Mouse (Mus musculus) left cerebral cortex, adult 8-10 months (tissue): Measurements from ENCODE around the gene Ccr6. TPM values are rescaled to one million over a fixed set of nuclear protein-coding genes. Genes with fewer than 3 reads are reported as not detected.

ENCODE experiments used
- DNase-seq, 2 experiments: peaks; one replicate each; pipeline ENCODE4 v3.0.0; 2022; ENCODE audit warnings: low spot score in 2 of 2
- total RNA-seq, 4 experiments: library from RNA; stranded (reverse); gene quantifications; 2 replicates each; pipeline ENCODE4 v1.2.4; 2022

Ccr6 gene
- total RNA-seq, 4 experiments from 2014 or later = 0.56 to 0.91 (median 0.76) TPM

GRCm38 (mm10) chr17:8233618-8234214 is 2.1 kb upstream of the Ccr6 start:
- DNase-seq = no peak

GRCm38 (mm10) chr17:8234537-8234936 is 1.3 kb upstream of the Ccr6 start:
- no peak for DNase-seq

- no peak for DNase-seq
Measured at GRCm38 (mm10) chr17:8238012-8238710, 2.3 kb downstream of the Ccr6 start.

- no peak for DNase-seq
Measured at GRCm38 (mm10) chr17:8239561-8239960, 3.7 kb downstream of the Ccr6 start.

GRCm38 (mm10) chr17:8240517-8240916 is 4.7 kb downstream of the Ccr6 start:
- DNase-seq = no peak

GRCm38 (mm10) chr17:8241645-8242044 is 5.8 kb downstream of the Ccr6 start:
- no peak for DNase-seq

- DNase-seq = no peak
Measured at GRCm38 (mm10) chr17:8242186-8242585, 6.3 kb downstream of the Ccr6 start.

- DNase-seq = no peak
Measured at GRCm38 (mm10) chr17:8244124-8244523, 8.3 kb downstream of the Ccr6 start.

- no peak for DNase-seq
Measured at GRCm38 (mm10) chr17:8246102-8246754, 10.4 kb downstream of the Ccr6 start.

GRCm38 (mm10) chr17:8251704-8252103 is 15.9 kb downstream of the Ccr6 start:
- no peak for DNase-seq

- no peak for DNase-seq
Measured at GRCm38 (mm10) chr17:8254268-8254667, 18.4 kb downstream of the Ccr6 start.

GRCm38 (mm10) chr17:8254914-8255313 is 19.1 kb downstream of the Ccr6 start:
- DNase-seq = no peak

GRCm38 (mm10) chr17:8255583-8255982 is 19.7 kb downstream of the Ccr6 start:
- DNase-seq = no peak

- DNase-seq = no peak
Measured at GRCm38 (mm10) chr17:8256982-8257381, 21.1 kb downstream of the Ccr6 start.

GRCm38 (mm10) chr17:8264638-8265037 is 28.8 kb downstream of the Ccr6 start:
- DNase-seq = peak in 1 of 2 experiments; percentile 34

- no peak for DNase-seq
Measured at GRCm38 (mm10) chr17:8272054-8272749, 36.4 kb downstream of the Ccr6 start.

- DNase-seq = no peak
Measured at GRCm38 (mm10) chr17:8272951-8273350, 37.1 kb downstream of the Ccr6 start.

- DNase-seq = no peak
Measured at GRCm38 (mm10) chr17:8276071-8276470, 40.2 kb downstream of the Ccr6 start.

- no peak for DNase-seq
Measured at GRCm38 (mm10) chr17:8276680-8277079, 40.8 kb downstream of the Ccr6 start.

GRCm38 (mm10) chr17:8277266-8277665 is 41.4 kb downstream of the Ccr6 start:
- DNase-seq = no peak

GRCm38 (mm10) chr17:8278356-8278755 is 42.5 kb downstream of the Ccr6 start:
- DNase-seq = no peak
